Mouse (Mus musculus) ES-Bruce4 (cell line): Measurements from ENCODE around the gene Cenpj. TPM values are rescaled to one million over a fixed set of nuclear protein-coding genes. Genes with fewer than 3 reads are reported as not detected.
A peak's percentile ranks its signal among the peaks of the same experiment; 100 is the strongest.

ENCODE experiments used
- H3K27ac ChIP-seq: 2 replicates; pipeline ENCODE4 v1.5.1; 2012; ENCODE audit warnings: low read length, inconsistent platforms; ENCODE audit not compliant: insufficient read depth
- H3K27me3 ChIP-seq: 2 replicates; pipeline ENCODE4 v1.6.1; 2012; ENCODE audit warnings: mild to moderate bottlenecking, low read length, inconsistent platforms; ENCODE audit not compliant: control insufficient read depth, poor library complexity, insufficient read depth, severe bottlenecking
- H3K36me3 ChIP-seq: 2 replicates; pipeline ENCODE4 v1.6.1; 2012; ENCODE audit warnings: inconsistent platforms, mild to moderate bottlenecking, low read length, moderate library complexity; ENCODE audit not compliant: control insufficient read depth, poor library complexity, insufficient read depth, severe bottlenecking
- H3K4me1 ChIP-seq: one replicate; pipeline ENCODE4 v1.8.1; 2011; ENCODE audit warnings: low read length; ENCODE audit not compliant: control insufficient read depth, insufficient read depth
- H3K4me3 ChIP-seq: 2 replicates; pipeline ENCODE4 v1.5.1; 2011; ENCODE audit warnings: low read depth, mild to moderate bottlenecking, low read length
- H3K9ac ChIP-seq: 2 replicates; pipeline ENCODE4 v1.6.1; 2012; ENCODE audit warnings: low read depth, mild to moderate bottlenecking, inconsistent platforms; ENCODE audit not compliant: poor library complexity, severe bottlenecking
- H3K9me3 ChIP-seq: replicated peaks from 2 replicates; pipeline ENCODE4 v1.6.1; 2012; ENCODE audit warnings: mild to moderate bottlenecking, low read length, inconsistent platforms; ENCODE audit not compliant: control insufficient read depth, poor library complexity, insufficient read depth, severe bottlenecking
- CTCF ChIP-seq: IDR thresholded peaks from one replicate; pipeline ENCODE4 v1.8.1; 2011; ENCODE audit warnings: low read depth, low read length
- EP300 ChIP-seq: IDR thresholded peaks from 2 replicates; pipeline ENCODE4 v1.6.1; 2011; ENCODE audit warnings: low read depth, low read length; ENCODE audit not compliant: insufficient read depth
- POLR2A ChIP-seq: IDR thresholded peaks from one replicate; pipeline ENCODE4 v1.8.1; 2011; ENCODE audit warnings: low read length; ENCODE audit not compliant: insufficient read depth
- polyA plus RNA-seq: library from polyadenylated mRNA; stranded (reverse); fragments of >200 nt; gene quantifications from 2 replicates; pipeline ENCODE4 v1.2.4, GENCODE M21; 2011; ENCODE audit warnings: low read depth; ENCODE audit not compliant: missing spikeins, insufficient read depth, insufficient read length

Gene Cenpj
- polyA plus RNA-seq, 1 experiment: 18.5 TPM

GRCm38 (mm10) chr14:56579011-56579410 is 3.8 kb upstream of the Cenpj start:
- TF ChIP-seq POLR2A (no peak), CTCF (no peak), EP300 (no peak)
- Histone ChIP-seq H3K27ac (no peak overlapping the region), H3K4me3 (no peak overlapping the region), H3K9ac (no peak overlapping the region), H3K36me3 (no peaks in the 10 kb centered on the region), H3K27me3 (no peaks in the 10 kb centered on the region), H3K4me1 (peaks cover 2% of the 10 kb centered on the region), H3K9me3 (no peaks in the 10 kb centered on the region)

- Histone ChIP-seq H3K27me3 (no peaks in the 10 kb centered on the region), H3K27ac (no peak overlapping the region), H3K4me3 (no peak overlapping the region), H3K4me1 (peaks cover 2% of the 10 kb centered on the region), H3K36me3 (no peaks in the 10 kb centered on the region), H3K9me3 (no peaks in the 10 kb centered on the region), H3K9ac (peak overlapping the region; percentile 54; the same call in 1 of the 2 replicates)
- TF ChIP-seq EP300 (no peak), CTCF (no peak), POLR2A (no peak)
Observed at GRCm38 (mm10) chr14:56575969-56576901, 1.0 kb upstream of the Cenpj start.

GRCm38 (mm10) chr14:56572546-56572945 is 2.7 kb downstream of the Cenpj start:
- Histone ChIP-seq H3K4me3 (no peak overlapping the region), H3K9me3 (no peaks in the 10 kb centered on the region), H3K27me3 (no peaks in the 10 kb centered on the region), H3K9ac (no peak overlapping the region), H3K4me1 (no peaks in the 10 kb centered on the region), H3K27ac (no peak overlapping the region), H3K36me3 (no peaks in the 10 kb centered on the region)
- no peak for TF ChIP-seq EP300
- no peak for TF ChIP-seq POLR2A
- TF ChIP-seq CTCF: no peak

DNA sequence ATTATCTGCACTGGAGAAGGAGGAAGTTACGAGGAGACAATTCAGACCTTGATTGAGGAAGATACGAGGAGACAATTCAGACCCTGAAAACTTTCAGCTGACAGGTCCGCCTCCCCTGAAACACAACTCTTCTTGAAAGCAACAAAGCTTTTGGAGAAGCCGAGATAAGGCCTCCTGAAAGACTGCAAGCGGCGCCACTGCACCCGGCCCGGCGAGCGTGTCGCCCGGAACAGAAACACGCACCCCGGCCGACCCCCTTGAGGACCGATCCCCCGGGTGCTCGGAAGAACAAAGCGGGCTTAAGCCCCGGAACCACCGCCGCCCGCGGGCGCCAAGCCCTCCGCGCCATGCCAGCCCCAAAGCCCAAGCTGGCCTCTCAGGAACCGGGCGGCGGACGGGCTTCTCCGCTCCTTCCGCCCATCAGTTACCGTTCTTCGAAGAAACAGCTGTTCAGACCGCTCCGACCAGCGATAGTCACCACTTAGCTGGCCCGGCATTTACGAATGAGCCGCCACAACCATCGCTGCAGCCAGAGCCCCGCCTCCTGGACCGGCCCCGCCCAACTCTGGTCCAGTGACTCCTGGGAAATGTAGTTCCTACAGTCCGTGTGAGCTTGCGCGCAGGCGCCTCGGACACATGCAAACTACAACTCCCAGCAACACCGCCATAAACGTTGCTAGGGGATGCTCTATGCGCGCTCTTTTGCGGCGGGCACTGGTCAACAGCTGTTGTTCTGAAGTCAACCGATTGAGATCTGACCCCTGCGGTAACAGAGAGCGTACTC is 3.7 kb downstream of the Cenpj start:
- Histone ChIP-seq H3K9me3 (no peaks in the 10 kb centered on the region), H3K36me3 (no peaks in the 10 kb centered on the region), H3K27ac (no peak overlapping the region), H3K4me3 (peak overlapping the region; percentile 80), H3K4me1 (no peaks in the 10 kb centered on the region), H3K27me3 (no peaks in the 10 kb centered on the region), H3K9ac (peak overlapping the region; percentile 75)
- no peak for TF ChIP-seq CTCF
- peak; percentile 48 for TF ChIP-seq POLR2A
- TF ChIP-seq EP300: 0 out of 2 replicates have a peak, but pooled peaks have one; percentile 39

- Histone ChIP-seq H3K9ac (no peak overlapping the region), H3K4me1 (no peaks in the 10 kb centered on the region), H3K9me3 (no peaks in the 10 kb centered on the region), H3K36me3 (no peaks in the 10 kb centered on the region), H3K27me3 (no peaks in the 10 kb centered on the region), H3K4me3 (no peak overlapping the region), H3K27ac (no peak overlapping the region)
- TF ChIP-seq EP300 (no peak), POLR2A (no peak), CTCF (no peak)
Observed at GRCm38 (mm10) chr14:56569041-56569440, 6.2 kb downstream of the Cenpj start.

DNA sequence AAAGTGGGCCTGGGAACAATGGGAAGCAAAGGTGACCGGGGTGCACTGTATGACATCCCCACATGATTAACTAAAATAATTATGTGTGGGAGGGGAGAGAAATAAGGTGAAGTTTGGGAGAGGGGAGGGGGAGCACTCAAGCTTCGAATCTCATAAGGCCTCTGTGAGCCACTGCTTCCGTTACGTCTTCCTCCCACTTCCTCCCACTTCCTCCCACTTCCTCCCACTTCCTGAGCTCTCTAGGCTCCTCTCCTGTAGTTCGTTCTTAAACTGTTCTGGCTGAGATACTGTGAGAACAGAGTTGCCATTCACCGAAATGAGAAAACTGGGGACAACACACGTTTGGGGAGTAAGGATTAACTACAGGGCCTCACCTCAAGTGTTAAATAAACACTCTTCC is 7.7 kb downstream of the Cenpj start:
- no peak for TF ChIP-seq POLR2A
- TF ChIP-seq EP300: no peak
- TF ChIP-seq CTCF: no peak
- no peaks in the 10 kb centered on the region for H3K4me1 ChIP-seq
- H3K9me3 ChIP-seq: no peaks in the 10 kb centered on the region
- H3K27ac ChIP-seq: no peak overlapping the region
- no peaks in the 10 kb centered on the region for H3K27me3 ChIP-seq
- H3K4me3 ChIP-seq: no peak overlapping the region
- H3K9ac ChIP-seq: no peak overlapping the region
- H3K36me3 ChIP-seq: peaks cover 3% of the 10 kb centered on the region; the same call in 1 of the 2 replicates
